Mouse (Mus musculus): ENCODE measurements around the gene Lamp2. TPM values are rescaled to one million over a fixed set of nuclear protein-coding genes. Genes with fewer than 3 reads are reported as not detected.
"Not testable (repeated sequence)": the region's sequence is repeated elsewhere in the genome, so short reads cannot be mapped to it uniquely, and the experiment has no call there.

Gene Lamp2
- polyA plus RNA-seq, 1 experiment from 2014 or later, result 48.1 TPM

GRCm38 (mm10) chrX:38423096-38423495 is 33.2 kb downstream of the Lamp2 start:
- no peak overlapping the region for H3K4me2 ChIP-seq (replicated peaks)
- H3K9me3 ChIP-seq, result no peaks in the 10 kb centered on the region
- H3K4me3 ChIP-seq, result no peak overlapping the region
- no peak for ATAC-seq (replicated peaks)
- no peak overlapping the region for H3K27ac ChIP-seq (replicated peaks)
- 90% methylated on average over 3 of the region's 3 CpGs for WGBS
- no peaks in the 10 kb centered on the region for H3K4me1 ChIP-seq
- H3K9ac ChIP-seq (replicated peaks), result no peak overlapping the region
- no peaks in the 10 kb centered on the region for H3K27me3 ChIP-seq
- no peaks in the 10 kb centered on the region for H3K36me3 ChIP-seq

GRCm38 (mm10) chrX:38422396-38422795 is 33.9 kb downstream of the Lamp2 start:
- 64% methylated on average over 3 of the region's 3 CpGs for WGBS
- no peak overlapping the region for H3K9ac ChIP-seq (replicated peaks)
- no peaks in the 10 kb centered on the region for H3K36me3 ChIP-seq
- H3K27me3 ChIP-seq, result no peaks in the 10 kb centered on the region
- no peak overlapping the region for H3K27ac ChIP-seq (replicated peaks)
- no peak for ATAC-seq (replicated peaks)
- H3K4me1 ChIP-seq, result no peaks in the 10 kb centered on the region
- no peaks in the 10 kb centered on the region for H3K9me3 ChIP-seq
- no peak overlapping the region for H3K4me2 ChIP-seq (replicated peaks)
- H3K4me3 ChIP-seq, result no peak overlapping the region

- Histone ChIP-seq H3K4me3 (no peak overlapping the region), H3K4me2 (replicated peaks) (no peak overlapping the region), H3K9me3 (no peaks in the 10 kb centered on the region), H3K27me3 (no peaks in the 10 kb centered on the region), H3K27ac (replicated peaks) (no peak overlapping the region), H3K36me3 (no peaks in the 10 kb centered on the region), H3K4me1 (0 out of 2 replicates have a peak, but pooled peaks cover 2% of the 10 kb centered on the region), H3K9ac (replicated peaks) (no peak overlapping the region)
- peak; percentile 82 for ATAC-seq (replicated peaks)
- 33% methylated on average over 3 of the region's 3 CpGs for WGBS
Measured at GRCm38 (mm10) chrX:38403879-38404278, 52.4 kb downstream of the Lamp2 start.

GRCm38 (mm10) chrX:38402981-38403380 is 53.3 kb downstream of the Lamp2 start:
- no peak overlapping the region for H3K4me3 ChIP-seq
- H3K4me2 ChIP-seq (replicated peaks), result no peak overlapping the region
- H3K36me3 ChIP-seq, result no peaks in the 10 kb centered on the region
- WGBS, result 63% methylated on average over 5 of the region's 5 CpGs
- no peak overlapping the region for H3K27ac ChIP-seq (replicated peaks)
- no peaks in the 10 kb centered on the region for H3K9me3 ChIP-seq
- H3K9ac ChIP-seq (replicated peaks), result no peak overlapping the region
- 0 out of 2 replicates have a peak, but pooled peaks cover 2% of the 10 kb centered on the region for H3K4me1 ChIP-seq
- H3K27me3 ChIP-seq, result no peaks in the 10 kb centered on the region
- ATAC-seq (replicated peaks), result no peak

- H3K27ac ChIP-seq (replicated peaks), result no peak overlapping the region
- 0 out of 2 replicates have a peak, but pooled peaks cover 2% of the 10 kb centered on the region for H3K4me1 ChIP-seq
- H3K9me3 ChIP-seq, result no peaks in the 10 kb centered on the region
- WGBS, result 49% methylated on average over 6 of the region's 6 CpGs
- H3K4me2 ChIP-seq (replicated peaks), result no peak overlapping the region
- no peak for ATAC-seq (replicated peaks)
- H3K27me3 ChIP-seq, result no peaks in the 10 kb centered on the region
- no peak overlapping the region for H3K4me3 ChIP-seq
- no peaks in the 10 kb centered on the region for H3K36me3 ChIP-seq
- no peak overlapping the region for H3K9ac ChIP-seq (replicated peaks)
Measured at GRCm38 (mm10) chrX:38402004-38402403, 54.2 kb downstream of the Lamp2 start.

- Histone ChIP-seq H3K4me1 (0 out of 2 replicates have a peak, but pooled peaks cover 2% of the 10 kb centered on the region), H3K4me3 (no peak overlapping the region), H3K9ac (replicated peaks) (no peak overlapping the region), H3K9me3 (no peaks in the 10 kb centered on the region), H3K27ac (replicated peaks) (no peak overlapping the region), H3K4me2 (replicated peaks) (no peak overlapping the region), H3K36me3 (no peaks in the 10 kb centered on the region), H3K27me3 (no peaks in the 10 kb centered on the region)
- no peak for ATAC-seq (replicated peaks)
- 82% methylated on average over 3 of the region's 3 CpGs for WGBS
Measured at GRCm38 (mm10) chrX:38400616-38401015, 55.6 kb downstream of the Lamp2 start.

GRCm38 (mm10) chrX:38399671-38400070 is 56.6 kb downstream of the Lamp2 start:
- no peak overlapping the region for H3K27ac ChIP-seq (replicated peaks)
- H3K4me3 ChIP-seq, result no peak overlapping the region
- ATAC-seq (replicated peaks), result no peak
- WGBS, result 94% methylated on average over 1 of the region's 1 CpGs
- no peaks in the 10 kb centered on the region for H3K27me3 ChIP-seq
- H3K36me3 ChIP-seq, result no peaks in the 10 kb centered on the region
- no peak overlapping the region for H3K4me2 ChIP-seq (replicated peaks)
- H3K9ac ChIP-seq (replicated peaks), result no peak overlapping the region
- 0 out of 2 replicates have a peak, but pooled peaks cover 2% of the 10 kb centered on the region for H3K4me1 ChIP-seq
- H3K9me3 ChIP-seq, result no peaks in the 10 kb centered on the region

- not testable (repeated sequence) for ATAC-seq (replicated peaks); H3K4me3 ChIP-seq; H3K9me3 ChIP-seq; H3K36me3 ChIP-seq; H3K9ac ChIP-seq (replicated peaks); H3K4me2 ChIP-seq (replicated peaks); H3K27ac ChIP-seq (replicated peaks); H3K27me3 ChIP-seq; H3K4me1 ChIP-seq
- WGBS, result 70% methylated on average over 1 of the region's 1 CpGs
Measured at GRCm38 (mm10) chrX:38373169-38373568, 83.1 kb downstream of the Lamp2 start.

- H3K36me3 ChIP-seq; H3K4me2 ChIP-seq (replicated peaks); H3K9me3 ChIP-seq; ATAC-seq (replicated peaks); H3K9ac ChIP-seq (replicated peaks); H3K27me3 ChIP-seq; H3K27ac ChIP-seq (replicated peaks); H3K4me3 ChIP-seq; H3K4me1 ChIP-seq: not testable (repeated sequence)
- WGBS, result 75% methylated on average over 1 of the region's 1 CpGs
Measured at GRCm38 (mm10) chrX:38364621-38365020, 91.6 kb downstream of the Lamp2 start.

GRCm38 (mm10) chrX:38362016-38362415 is 94.2 kb downstream of the Lamp2 start:
- H3K27ac ChIP-seq (replicated peaks), result no peak overlapping the region
- no peaks in the 10 kb centered on the region for H3K9me3 ChIP-seq
- WGBS, result 74% methylated on average over 8 of the region's 8 CpGs
- no peaks in the 10 kb centered on the region for H3K4me1 ChIP-seq
- H3K36me3 ChIP-seq, result no peaks in the 10 kb centered on the region
- no peak overlapping the region for H3K9ac ChIP-seq (replicated peaks)
- H3K27me3 ChIP-seq, result no peaks in the 10 kb centered on the region
- H3K4me3 ChIP-seq, result no peak overlapping the region
- ATAC-seq (replicated peaks), result no peak
- H3K4me2 ChIP-seq (replicated peaks), result no peak overlapping the region

Other genes starting within 250 kb of the Lamp2 start
- 11.5 and 13.2 TPM in 2 replicates for gene Tmem255a, start 204.0 kb downstream of the Lamp2 start, polyA plus RNA-seq (2015; fragmentation: Nextera tagmentation; extraction: Ambion mirVana)
- 0.05 TPM in 1 of 2 replicates, not detected in the other for gene Atp1b4, start 140.3 kb downstream of the Lamp2 start, polyA plus RNA-seq (2015; fragmentation: Nextera tagmentation; extraction: Ambion mirVana)
- gene Cul4b, start 119.7 kb upstream of the Lamp2 start, polyA plus RNA-seq (2015; fragmentation: Nextera tagmentation; extraction: Ambion mirVana), result 18.1 and 18.5 TPM in 2 replicates
- 147 and 152 TPM in 2 replicates for gene Mcts1, start 144.1 kb upstream of the Lamp2 start, polyA plus RNA-seq (2015; fragmentation: Nextera tagmentation; extraction: Ambion mirVana)
- gene C1galt1c1, start 178.6 kb upstream of the Lamp2 start, polyA plus RNA-seq (2015; fragmentation: Nextera tagmentation; extraction: Ambion mirVana), result 23.3 and 26.7 TPM in 2 replicates

Data from forebrain, embryonic 15.5 days (tissue).